Mouse (Mus musculus) neural tube, embryonic 14.5 days (tissue): ENCODE data around the gene Ryr2. TPM values are rescaled to one million over a fixed set of nuclear protein-coding genes. Genes with fewer than 3 reads are reported as not detected.

Experiments used
- ATAC-seq: fragments of 200-750 bp; cut with Nextera tagmentation; 2 replicates; pipeline ENCODE4 v1.8.0; 2017; ENCODE audit warnings: low read depth, mild to moderate bottlenecking, moderate TSS enrichment, moderate library complexity
- H3K27ac ChIP-seq: fragments of 300-500 bp; sonication (generic); 2 replicates; pipeline ENCODE4 v1.5.1; 2014; ENCODE audit warnings: low read depth, mild to moderate bottlenecking, control low read depth, low read length, moderate library complexity, mixed read lengths
- H3K27me3 ChIP-seq: fragments of 300-500 bp; sonication (generic); 2 replicates; pipeline ENCODE4 v1.6.1; 2014; ENCODE audit warnings: low read length; ENCODE audit not compliant: control insufficient read depth, insufficient read depth
- H3K36me3 ChIP-seq: fragments of 300-500 bp; sonication (generic); 2 replicates; pipeline ENCODE4 v1.6.1; 2014; ENCODE audit warnings: low read length, mixed read lengths; ENCODE audit not compliant: control insufficient read depth, insufficient read depth
- H3K4me1 ChIP-seq: fragments of 300-500 bp; sonication (generic); 2 replicates; pipeline ENCODE4 v1.6.1; 2014; ENCODE audit warnings: low read length; ENCODE audit not compliant: control insufficient read depth, insufficient read depth
- H3K4me2 ChIP-seq: fragments of 300-500 bp; sonication (generic); 2 replicates; pipeline ENCODE4 v1.6.1; 2014; ENCODE audit warnings: mild to moderate bottlenecking, low read depth, low read length, control low read depth
- H3K4me3 ChIP-seq: fragments of 300-500 bp; sonication (generic); 2 replicates; pipeline ENCODE4 v1.5.1; 2014; ENCODE audit warnings: low read depth, low read length, control low read depth, mixed read lengths
- H3K9ac ChIP-seq: fragments of 300-500 bp; sonication (generic); replicated peaks from 2 replicates; pipeline ENCODE4 v1.6.1; 2014; ENCODE audit warnings: low read depth, mild to moderate bottlenecking, control low read depth, low read length, mixed read lengths
- H3K9me3 ChIP-seq: fragments of 300-500 bp; sonication (generic); 2 replicates; pipeline ENCODE4 v1.6.1; 2016; ENCODE audit warnings: low read length; ENCODE audit not compliant: control insufficient read depth
- WGBS: fragments of 180-500 bp; shearing (Covaris S2); extraction: QIAGEN DNeasy Blood & Tissue Kit; methylation state at CpG from one replicate; pipeline ENCODE4 v1.1.7; 2014; 5-methylcytosine and 5-hydroxymethylcytosine counted together
- polyA plus RNA-seq: library from polyadenylated mRNA; unstranded; fragments of >200 nt; fragmentation: Nextera tagmentation; extraction: Ambion mirVana; gene quantifications from 2 replicates; pipeline ENCODE4 v1.2.1, GENCODE M21; 2014

Gene Ryr2
- polyA plus RNA-seq, 1 experiment from 2014 or later: 13.5 TPM

DNA sequence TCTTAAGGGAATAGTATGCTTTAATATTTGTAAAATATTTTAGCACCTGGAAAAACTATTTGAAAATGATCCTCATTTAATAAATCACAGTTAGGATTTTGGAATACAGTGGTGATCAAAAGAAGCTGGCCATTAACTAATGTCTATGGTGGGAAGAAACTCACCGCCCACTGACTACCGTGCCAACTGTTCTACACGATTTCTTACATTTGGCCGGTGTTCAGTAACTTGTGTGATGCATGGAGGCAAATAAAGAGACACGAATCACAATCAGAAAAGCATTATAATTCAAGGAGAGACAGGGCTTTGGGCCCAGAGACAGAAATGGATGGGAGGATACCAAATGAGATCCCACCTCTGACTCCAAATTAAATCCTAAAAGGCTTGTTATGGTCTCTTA lies 470.4 kb downstream of the Ryr2 start:
- no peaks in the 10 kb centered on the region for H3K36me3 ChIP-seq
- no peak overlapping the region for H3K27ac ChIP-seq
- H3K9ac ChIP-seq: no peak overlapping the region
- no peak overlapping the region for H3K4me2 ChIP-seq
- no peaks in the 10 kb centered on the region for H3K9me3 ChIP-seq
- H3K4me3 ChIP-seq: no peak overlapping the region
- H3K27me3 ChIP-seq: no peaks in the 10 kb centered on the region
- WGBS: 88% methylated on average over 5 of the region's 5 CpGs
- no peaks in the 10 kb centered on the region for H3K4me1 ChIP-seq
- ATAC-seq: no peak

DNA sequence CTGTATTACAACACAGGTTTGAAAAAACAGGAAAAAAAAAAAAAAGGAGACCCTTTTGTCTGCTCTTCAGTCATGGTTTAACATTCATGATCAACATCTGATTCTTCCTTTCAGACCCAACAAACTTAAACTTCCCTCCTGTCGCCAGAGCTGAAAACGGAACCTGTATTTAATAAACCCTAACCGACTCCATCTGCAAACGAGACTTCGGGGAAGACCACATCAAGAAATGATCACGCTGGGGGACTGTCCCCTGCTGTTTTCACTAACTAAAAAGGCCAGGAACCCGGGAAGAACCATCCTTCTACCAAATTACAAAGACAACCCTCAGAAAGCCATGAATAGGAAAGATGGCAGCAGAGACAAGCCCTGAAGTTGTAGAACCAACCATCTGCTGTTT lies 482.2 kb downstream of the Ryr2 start:
- no peak for ATAC-seq
- Histone ChIP-seq H3K4me1 (no peaks in the 10 kb centered on the region), H3K9me3 (no peaks in the 10 kb centered on the region), H3K27ac (no peak overlapping the region), H3K27me3 (no peaks in the 10 kb centered on the region), H3K4me3 (no peak overlapping the region), H3K36me3 (no peaks in the 10 kb centered on the region), H3K4me2 (no peak overlapping the region), H3K9ac (no peak overlapping the region)
- 79% methylated on average over 7 of the region's 7 CpGs for WGBS

DNA sequence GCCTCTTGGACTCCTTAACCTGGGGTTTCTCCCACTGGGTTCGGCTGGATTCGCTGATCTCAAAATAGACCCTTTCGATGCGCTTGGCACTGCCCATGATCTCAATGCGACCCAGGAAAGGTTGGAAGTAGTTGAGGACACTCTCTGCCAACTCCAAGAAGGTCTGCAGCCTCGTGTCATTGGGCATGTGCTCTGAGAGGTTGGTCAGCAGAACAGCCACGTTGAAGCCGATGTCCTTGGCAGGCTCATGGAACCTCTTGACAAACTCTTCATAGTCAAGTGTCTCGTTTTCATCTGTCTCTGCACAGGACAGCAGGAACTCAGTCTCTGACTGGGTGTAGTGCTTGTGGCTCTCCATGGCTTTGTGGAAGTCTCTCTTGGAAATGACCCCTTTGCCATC lies 511.3 kb downstream of the Ryr2 start:
- no peak overlapping the region for H3K4me3 ChIP-seq
- H3K27ac ChIP-seq: no peak overlapping the region
- 93% methylated on average over 9 of the region's 9 CpGs for WGBS
- ATAC-seq: no peak
- H3K27me3 ChIP-seq: no peaks in the 10 kb centered on the region
- H3K4me2 ChIP-seq: no peak overlapping the region
- no peaks in the 10 kb centered on the region for H3K4me1 ChIP-seq
- H3K9ac ChIP-seq: no peak overlapping the region
- peaks cover 6% of the 10 kb centered on the region; the same call in 1 of the 2 replicates for H3K36me3 ChIP-seq
- H3K9me3 ChIP-seq: no peaks in the 10 kb centered on the region

DNA sequence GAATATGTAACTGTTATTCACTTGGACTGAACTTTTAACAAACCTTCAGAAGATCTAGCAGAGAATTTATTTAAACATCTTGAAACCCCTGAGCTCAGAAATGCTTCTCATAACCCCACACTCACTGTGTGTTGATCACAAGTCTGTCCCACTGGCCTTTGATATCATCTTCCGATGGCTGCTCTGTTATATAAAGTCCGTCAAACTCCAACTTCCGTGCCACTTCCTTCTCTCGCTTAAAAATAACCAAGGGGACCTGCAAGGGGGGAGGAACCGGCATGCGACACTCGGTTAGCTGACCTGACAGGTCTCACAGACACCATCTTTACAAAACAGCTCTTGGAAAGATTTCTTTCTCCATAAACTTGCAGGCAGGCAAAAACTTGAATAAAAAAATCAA lies 521.5 kb downstream of the Ryr2 start:
- WGBS: 80% methylated on average over 7 of the region's 7 CpGs

DNA sequence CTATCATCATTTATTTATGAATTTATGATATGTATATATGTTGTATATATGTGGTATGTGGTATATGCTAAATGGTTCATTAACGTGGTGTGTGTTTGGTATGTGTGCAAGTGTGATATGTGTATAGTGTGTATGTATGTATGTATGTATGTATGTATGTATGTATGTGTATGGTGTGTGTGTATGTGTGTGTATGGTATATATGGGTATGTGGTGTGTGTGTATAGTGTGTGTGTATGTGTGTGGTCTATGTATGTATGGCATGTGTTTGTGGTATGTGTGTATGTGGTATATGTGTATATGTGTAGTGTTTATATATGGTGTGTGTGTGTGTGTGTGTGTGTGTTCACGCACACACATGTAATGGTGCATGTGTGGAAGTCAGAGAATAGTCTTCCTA lies 534.2 kb downstream of the Ryr2 start:
- Histone ChIP-seq H3K4me2 (no peak overlapping the region), H3K9ac (no peak overlapping the region), H3K4me1 (no peaks in the 10 kb centered on the region), H3K9me3 (no peaks in the 10 kb centered on the region), H3K4me3 (no peak overlapping the region), H3K27me3 (no peaks in the 10 kb centered on the region), H3K36me3 (no peaks in the 10 kb centered on the region), H3K27ac (no peak overlapping the region)
- 48% methylated on average over 2 of the region's 2 CpGs for WGBS
- no peak for ATAC-seq

More for the DNA sequence above, 521.5 kb downstream of the Ryr2 start:
- ATAC-seq: no peak
- Histone ChIP-seq H3K36me3 (no peaks in the 10 kb centered on the region), H3K27me3 (no peaks in the 10 kb centered on the region), H3K4me2 (no peak overlapping the region), H3K27ac (no peak overlapping the region), H3K4me1 (no peaks in the 10 kb centered on the region), H3K4me3 (no peak overlapping the region), H3K9me3 (no peaks in the 10 kb centered on the region), H3K9ac (no peak overlapping the region)

DNA sequence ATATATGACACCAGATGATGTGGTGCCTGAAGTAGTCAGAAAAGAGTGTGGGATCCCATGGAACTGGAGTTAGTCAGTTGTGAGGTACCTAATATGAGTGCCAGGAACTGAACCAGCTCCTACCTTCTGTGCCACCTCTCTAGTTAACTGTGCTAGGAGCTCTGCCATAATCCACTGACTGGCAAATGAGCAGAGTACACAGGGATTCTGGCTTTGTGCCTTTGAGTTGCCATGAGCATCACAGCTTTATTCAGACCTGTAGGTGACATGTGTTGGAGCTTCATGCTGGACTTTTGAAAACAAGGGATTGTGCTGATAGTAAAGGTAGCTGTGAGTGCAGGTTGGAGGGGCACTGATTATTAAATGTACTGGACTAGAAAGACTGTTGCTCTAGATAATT lies 539.4 kb downstream of the Ryr2 start:
- Histone ChIP-seq H3K4me3 (no peak overlapping the region), H3K9me3 (no peaks in the 10 kb centered on the region), H3K27ac (no peak overlapping the region), H3K4me2 (no peak overlapping the region), H3K4me1 (no peaks in the 10 kb centered on the region), H3K9ac (no peak overlapping the region), H3K27me3 (no peaks in the 10 kb centered on the region), H3K36me3 (no peaks in the 10 kb centered on the region)
- no peak for ATAC-seq

DNA sequence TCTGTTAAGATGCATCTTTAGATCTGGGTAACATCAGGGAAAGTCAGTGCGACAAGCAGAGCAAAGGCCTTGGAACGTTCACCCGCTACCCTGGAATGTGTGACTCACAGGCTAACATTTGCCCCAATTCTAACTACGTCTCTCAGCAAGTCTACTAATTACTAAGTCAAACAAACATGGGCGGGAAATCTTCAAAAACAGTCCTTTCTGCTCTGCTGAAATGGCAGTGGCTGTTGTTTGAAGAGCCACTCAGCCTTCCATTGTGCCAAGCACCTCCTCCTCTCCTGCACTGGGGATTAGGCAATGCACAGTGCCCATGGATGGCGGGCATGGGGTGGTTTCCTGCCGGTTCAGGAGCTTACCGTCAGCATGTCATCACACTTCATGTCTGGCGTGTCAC lies 540.3 kb downstream of the Ryr2 start:
- Histone ChIP-seq H3K27me3 (no peaks in the 10 kb centered on the region), H3K9ac (no peak overlapping the region), H3K27ac (no peak overlapping the region), H3K4me1 (no peaks in the 10 kb centered on the region), H3K9me3 (no peaks in the 10 kb centered on the region), H3K4me2 (no peak overlapping the region), H3K4me3 (no peak overlapping the region), H3K36me3 (no peaks in the 10 kb centered on the region)
- 84% methylated on average over 9 of the region's 9 CpGs for WGBS
- no peak for ATAC-seq

DNA sequence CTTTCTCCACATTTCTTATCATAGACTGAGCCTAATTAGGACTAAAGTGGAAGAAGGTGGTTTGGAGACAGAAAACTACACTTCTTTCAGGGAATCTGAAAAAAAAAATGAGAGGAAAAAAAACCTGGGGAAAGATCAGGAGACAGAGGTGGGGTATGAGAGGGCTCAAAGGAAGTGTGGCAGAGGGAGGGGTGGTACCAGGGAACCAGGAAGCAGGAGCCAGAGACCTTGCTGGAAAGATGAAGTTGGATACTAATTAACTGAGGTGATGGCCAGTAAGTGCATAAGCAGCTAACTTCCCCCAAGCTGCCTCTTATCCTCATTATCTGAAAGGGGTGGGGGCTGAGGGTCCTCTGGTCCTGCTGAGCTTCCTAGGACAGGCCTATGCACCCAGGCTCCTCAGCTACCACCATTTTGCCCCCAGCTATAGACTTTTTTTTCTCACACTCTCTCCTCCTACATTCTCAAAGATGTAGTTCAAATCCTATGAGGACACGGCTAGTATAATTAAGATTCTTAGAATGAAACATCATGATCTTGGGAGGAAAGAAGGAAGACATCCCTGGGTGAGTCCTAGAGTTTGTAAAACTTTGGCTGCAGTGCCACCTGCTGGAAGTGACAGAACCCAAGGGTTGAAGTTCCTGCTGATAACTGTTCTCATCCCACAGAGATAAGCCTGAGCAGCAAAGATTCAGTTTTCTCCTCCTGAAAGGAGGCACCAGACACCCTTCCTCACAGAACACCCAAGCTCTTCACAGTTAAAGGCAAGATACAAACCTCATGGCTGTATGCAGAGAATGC lies 543.3 kb downstream of the Ryr2 start:
- Histone ChIP-seq H3K9ac (no peak overlapping the region), H3K9me3 (no peaks in the 10 kb centered on the region), H3K4me1 (no peaks in the 10 kb centered on the region), H3K4me2 (no peak overlapping the region), H3K36me3 (no peaks in the 10 kb centered on the region), H3K27ac (no peak overlapping the region), H3K4me3 (no peak overlapping the region), H3K27me3 (no peaks in the 10 kb centered on the region)
- peak; percentile 91 for ATAC-seq
- 33% methylated on average over 1 of the region's 1 CpGs for whole genome bisulfite sequencing

DNA sequence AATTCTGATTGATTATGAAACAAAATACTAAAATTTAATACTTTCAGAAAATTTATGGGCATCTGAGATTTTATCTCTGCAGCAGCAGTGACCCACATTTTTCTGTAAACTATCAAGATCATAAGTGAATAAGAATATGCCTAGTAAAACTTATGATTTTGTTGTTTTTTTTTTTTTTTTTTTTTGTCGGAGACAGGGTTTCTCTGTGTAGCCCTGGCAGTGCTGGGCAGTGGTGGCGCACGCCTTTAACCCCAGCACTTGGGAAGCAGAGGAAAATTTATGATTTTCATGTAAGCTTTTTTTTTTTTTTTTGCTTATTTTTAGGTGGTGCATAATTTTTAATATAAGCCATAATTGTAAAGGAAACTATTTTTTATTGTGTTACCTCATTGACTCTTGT lies 557.1 kb downstream of the Ryr2 start:
- no peaks in the 10 kb centered on the region for H3K27me3 ChIP-seq
- H3K9me3 ChIP-seq: no peaks in the 10 kb centered on the region
- H3K4me1 ChIP-seq: no peaks in the 10 kb centered on the region
- WGBS: 96% methylated on average over 3 of the region's 3 CpGs
- ATAC-seq: no peak
- H3K9ac ChIP-seq: no peak overlapping the region
- 0 out of 2 replicates have a peak, but pooled peaks cover 2% of the 10 kb centered on the region for H3K36me3 ChIP-seq
- H3K27ac ChIP-seq: no peak overlapping the region
- no peak overlapping the region for H3K4me3 ChIP-seq
- no peak overlapping the region for H3K4me2 ChIP-seq
